In the genomic region with DNA sequence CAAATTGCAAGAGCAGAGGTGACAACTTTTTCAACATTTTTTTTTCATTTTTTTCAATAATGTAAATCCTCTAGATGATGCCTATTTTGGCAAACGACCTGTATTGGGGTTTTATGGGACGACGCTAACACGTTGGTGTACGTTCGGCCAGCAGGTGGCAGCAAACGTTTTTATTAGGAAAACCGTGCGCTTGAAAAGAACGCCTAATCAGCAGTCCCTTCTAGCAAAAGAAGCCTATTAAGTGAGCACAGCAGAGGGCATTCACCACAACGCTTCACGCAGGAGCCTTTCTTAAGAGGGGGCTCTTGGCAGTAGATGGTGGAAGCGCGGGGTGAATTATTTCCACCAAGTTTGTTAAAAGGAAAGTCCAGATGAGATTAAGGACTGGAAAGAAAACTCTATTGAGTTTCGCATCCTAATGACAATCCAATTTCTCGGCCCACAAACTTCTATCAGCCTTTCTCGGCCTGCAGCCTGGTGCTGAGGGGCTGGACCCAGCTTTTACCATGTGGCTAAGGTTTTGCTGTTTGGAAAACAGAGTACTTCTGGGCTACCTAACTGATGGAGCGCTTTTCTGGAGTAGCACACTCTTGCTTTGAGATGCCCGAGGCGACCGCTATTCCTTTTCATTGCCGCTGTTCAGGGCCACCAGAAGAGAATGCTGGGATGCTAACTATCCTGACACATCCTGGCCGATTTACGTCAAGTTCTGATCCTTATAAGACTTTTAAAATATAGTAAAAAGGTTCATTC, we compare ENCODE assay signal across 9 mouse cellular contexts.
DNase-seq lines count a peak whose midpoint lies in the region; ATAC-seq lines count a peak whose summit lies in the region.
"Had no signal": no experiment of that assay in that cellular context is flagged by ENCODE, and none has a peak within 500 bp of the region (broad histone marks: within the 10 kb centered on the region; RNA-seq: fewer than 3 reads in every experiment).

No protein-coding gene starts in this region.

- 0 out of 2 replicates have a peak, but pooled peaks cover 4% of the 10 kb centered on the region for H3K4me1 ChIP-seq in forebrain, embryonic 14.5 days (ENCODE audit: control insufficient read depth, insufficient read depth, low read length)
- peaks cover 11% of the 10 kb centered on the region for H3K4me1 ChIP-seq in lung, embryonic 16.5 days (replicated peaks; ENCODE audit: control insufficient read depth, insufficient read depth, low read length)

- H3K9me3 ChIP-seq in forebrain, embryonic 14.5 days (replicated peaks; ENCODE audit: control insufficient read depth, low read length) = no peaks in the 10 kb centered on the region
- H3K9me3 ChIP-seq in lung, embryonic 16.5 days (ENCODE audit: control insufficient read depth, low read length) = no peaks in the 10 kb centered on the region
- H3K9me3 ChIP-seq: limb, embryonic 12.5 days had no signal

- ATAC-seq in forebrain, embryonic 14.5 days = peak; percentile 94
- peak; percentile 65 to 78 for ATAC-seq in hematopoietic stem cell, adult 5-6 weeks (replicated peaks in 1 of 2; ENCODE audit: insufficient read depth in 1 of 2, low FRiP score in 2 of 2, low TSS enrichment in 1 of 2, low read depth in 1 of 2, poor library complexity in 2 of 2, severe bottlenecking in 2 of 2)
- ATAC-seq in lung, embryonic 16.5 days (ENCODE audit: low read depth) = peak; percentile 67

- no peak overlapping the region for H3K9ac ChIP-seq in forebrain, embryonic 14.5 days (ENCODE audit: low read length)
- no peak overlapping the region for H3K9ac ChIP-seq in lung, embryonic 16.5 days (ENCODE audit: low read length)
- H3K9ac ChIP-seq: limb, embryonic 12.5 days had no signal

- no peaks in the 10 kb centered on the region for H3K36me3 ChIP-seq in forebrain, embryonic 14.5 days (ENCODE audit: control insufficient read depth, insufficient read depth, low read length)
- H3K36me3 ChIP-seq in lung, embryonic 16.5 days (ENCODE audit: control insufficient read depth, insufficient read depth, low read length) = no peaks in the 10 kb centered on the region
- H3K36me3 ChIP-seq: limb, embryonic 12.5 days had no signal

- H3K27ac ChIP-seq in forebrain, embryonic 14.5 days (ENCODE audit: low read depth, low read length) = no peak overlapping the region
- no peak overlapping the region for H3K27ac ChIP-seq in lung, embryonic 16.5 days (ENCODE audit: low read length)
- H3K27ac ChIP-seq: limb, embryonic 12.5 days had no signal

- DNase-seq in ES-CJ7 (ENCODE audit: low read depth, low spot score) = peak; percentile 79
- peak; percentile 73 for DNase-seq in c-Kit-positive CD71-negative TER-119-negative erythroid progenitor cells, embryonic 14.5 days (ENCODE audit: low read depth)
- DNase-seq in forebrain, embryonic 14.5 days (ENCODE audit: low spot score) = peak; percentile 98
- DNase-seq in layer of hippocampus, adult 18-20 months (ENCODE audit: low spot score in 2 of 2) = peak; percentile 73 to 96
- peak; percentile 55 for DNase-seq in retina, adult 2 months (ENCODE audit: low read depth, low spot score)
- DNase-seq in thymus, postnatal 14 days = peak; percentile 77

- WGBS in forebrain, embryonic 14.5 days = 14% methylated on average over 24 of the region's 24 CpGs
- WGBS in lung, embryonic 16.5 days = 37% methylated on average over 24 of the region's 24 CpGs

- no peaks in the 10 kb centered on the region for H3K27me3 ChIP-seq in forebrain, embryonic 14.5 days (replicated peaks; ENCODE audit: control insufficient read depth, insufficient read depth, low read length)
- no peaks in the 10 kb centered on the region for H3K27me3 ChIP-seq in lung, embryonic 16.5 days (ENCODE audit: control insufficient read depth, insufficient read depth, low read depth, low read length)

- no peak overlapping the region for H3K4me3 ChIP-seq in forebrain, embryonic 14.5 days (ENCODE audit: low read depth, low read length)
- no peak overlapping the region for H3K4me3 ChIP-seq in lung, embryonic 16.5 days (ENCODE audit: low read length)
- H3K4me3 ChIP-seq: limb, embryonic 12.5 days had no signal

- peak overlapping the region; percentile 16 for H3K4me2 ChIP-seq in forebrain, embryonic 14.5 days (ENCODE audit: low read length)
- H3K4me2 ChIP-seq in lung, embryonic 16.5 days (ENCODE audit: low read depth, low read length) = no peak overlapping the region
- H3K4me2 ChIP-seq: limb, embryonic 12.5 days had no signal
